Mouse (Mus musculus) erythroblast, embryonic 14.5 days (primary cell): ENCODE results near the gene Flt3. TPM values are rescaled to one million over a fixed set of nuclear protein-coding genes. Genes with fewer than 3 reads are reported as not detected.

Experiments
- H3K27me3 ChIP-seq: 2 replicates; pipeline ENCODE4 v1.6.1; 2012; ENCODE audit warnings: inconsistent platforms; ENCODE audit not compliant: control insufficient read depth
- H3K36me3 ChIP-seq: 2 replicates; pipeline ENCODE4 v1.6.1; 2012; ENCODE audit warnings: mild to moderate bottlenecking, inconsistent platforms; ENCODE audit not compliant: control insufficient read depth
- H3K4me1 ChIP-seq: 2 replicates; pipeline ENCODE4 v1.6.1; 2012; ENCODE audit warnings: inconsistent platforms; ENCODE audit not compliant: control insufficient read depth
- H3K4me3 ChIP-seq: replicated peaks from 2 replicates; pipeline ENCODE3; 2012; ENCODE audit warnings: moderate library complexity, mild to moderate bottlenecking, inconsistent platforms
- H3K9me3 ChIP-seq: 2 replicates; pipeline ENCODE4 v1.6.1; 2012; ENCODE audit warnings: low read length, inconsistent platforms, mixed read lengths; ENCODE audit not compliant: control insufficient read depth
- GATA1 ChIP-seq: IDR thresholded peaks from 2 replicates; pipeline ENCODE4 v1.6.1; 2012; ENCODE audit warnings: low read length, inconsistent platforms, mixed read lengths
- TAL1 ChIP-seq: IDR thresholded peaks from 3 replicates; pipeline ENCODE4 v1.6.1; 2012; ENCODE audit warnings: low read length, inconsistent platforms, mixed read lengths
- polyA plus RNA-seq: library from polyadenylated mRNA; stranded (reverse); fragments of >175 nt; gene quantifications from 2 replicates; pipeline ENCODE4 v1.2.3, GENCODE M21; 2012

Flt3 gene
- polyA plus RNA-seq, 1 experiment: 0.01 TPM

DNA sequence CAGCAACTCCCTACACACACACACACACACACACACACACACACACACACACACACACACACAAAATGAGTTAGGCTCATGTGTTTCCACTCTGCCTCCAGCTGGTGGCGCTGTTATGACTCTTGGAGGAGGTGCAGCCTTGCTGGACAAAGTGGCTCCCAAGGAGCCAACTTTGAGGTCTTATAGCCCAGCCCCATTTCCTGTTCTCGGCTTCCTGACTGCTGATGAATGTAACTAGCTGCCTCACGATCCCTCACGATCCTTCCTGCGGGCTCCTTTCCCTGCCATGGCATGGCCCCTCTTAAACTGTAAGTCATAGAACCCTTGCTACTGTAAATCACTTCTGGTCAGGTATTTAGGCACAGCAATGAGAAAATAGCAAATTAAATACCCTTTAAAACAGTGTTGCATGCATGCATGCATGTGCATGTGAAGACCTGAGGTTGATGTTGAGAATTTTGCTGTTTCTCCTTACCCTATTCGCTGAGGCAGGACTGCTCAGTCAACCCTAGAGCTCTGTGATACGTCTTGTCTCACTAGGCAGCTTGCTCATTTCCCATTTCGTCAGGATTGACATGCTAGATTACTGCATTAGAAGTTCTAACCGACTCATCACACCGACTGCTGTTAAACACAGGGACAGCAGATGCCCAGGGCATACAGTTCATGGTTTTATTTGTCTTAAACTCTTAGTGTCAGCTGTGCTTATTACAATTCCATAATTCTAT lies 18.3 kb upstream of the Flt3 start:
- TF ChIP-seq GATA1: no peak
- TF ChIP-seq TAL1: no peak
- Histone ChIP-seq H3K9me3 (no peaks in the 10 kb centered on the region), H3K4me3 (peak overlapping the region; percentile 31)

GRCm38 (mm10) chr5:147417986-147418385 lies 17.7 kb upstream of the Flt3 start:
- H3K36me3 ChIP-seq: no peaks in the 10 kb centered on the region
- no peak overlapping the region for H3K4me3 ChIP-seq
- no peaks in the 10 kb centered on the region for H3K27me3 ChIP-seq
- no peaks in the 10 kb centered on the region for H3K9me3 ChIP-seq
- peaks cover 6% of the 10 kb centered on the region for H3K4me1 ChIP-seq
- no peak for TF ChIP-seq GATA1
- TF ChIP-seq TAL1: no peak

More for the DNA sequence above, 18.3 kb upstream of the Flt3 start:
- Histone ChIP-seq H3K4me1 (peaks cover 8% of the 10 kb centered on the region), H3K27me3 (no peaks in the 10 kb centered on the region), H3K36me3 (no peaks in the 10 kb centered on the region)

- Histone ChIP-seq H3K4me1 (no peaks in the 10 kb centered on the region), H3K36me3 (no peaks in the 10 kb centered on the region), H3K9me3 (peaks cover 12% of the 10 kb centered on the region; the same call in 1 of the 2 replicates), H3K27me3 (no peaks in the 10 kb centered on the region), H3K4me3 (no peak overlapping the region)
- TF ChIP-seq TAL1: no peak
- TF ChIP-seq GATA1: no peak
Measured at GRCm38 (mm10) chr5:147410585-147410984, 10.3 kb upstream of the Flt3 start.

- H3K9me3 ChIP-seq: peaks cover 12% of the 10 kb centered on the region; the same call in 1 of the 2 replicates
- H3K4me1 ChIP-seq: no peaks in the 10 kb centered on the region
- no peaks in the 10 kb centered on the region for H3K36me3 ChIP-seq
- no peaks in the 10 kb centered on the region for H3K27me3 ChIP-seq
- TF ChIP-seq GATA1: no peak
- TF ChIP-seq TAL1: no peak
- H3K4me3 ChIP-seq: no peak overlapping the region
Measured at GRCm38 (mm10) chr5:147408731-147409130, 8.4 kb upstream of the Flt3 start.

DNA sequence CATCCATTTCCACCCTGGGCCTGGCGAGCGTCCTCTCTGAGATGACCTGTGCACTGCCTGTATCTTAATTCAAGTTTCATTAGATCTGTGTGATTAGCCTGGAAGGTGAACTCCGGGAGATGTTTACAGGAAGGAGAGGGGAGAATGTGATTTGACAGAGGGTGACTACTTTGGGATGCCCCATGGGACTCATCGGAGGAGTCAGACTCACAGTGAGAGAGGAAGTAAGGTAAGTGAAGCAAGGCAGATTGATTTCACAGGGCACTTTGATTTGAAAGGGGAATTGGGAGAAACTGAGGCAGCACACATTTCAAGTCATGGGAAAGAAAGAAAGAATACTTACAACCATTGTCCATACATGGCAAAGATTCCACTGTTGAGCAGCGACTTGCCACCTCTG lies 5.8 kb upstream of the Flt3 start:
- Histone ChIP-seq H3K9me3 (peaks cover 10% of the 10 kb centered on the region; the same call in 1 of the 2 replicates), H3K27me3 (peaks cover 12% of the 10 kb centered on the region), H3K4me3 (no peak overlapping the region), H3K4me1 (no peaks in the 10 kb centered on the region), H3K36me3 (no peaks in the 10 kb centered on the region)
- TF ChIP-seq TAL1 (no peak), GATA1 (no peak)

DNA sequence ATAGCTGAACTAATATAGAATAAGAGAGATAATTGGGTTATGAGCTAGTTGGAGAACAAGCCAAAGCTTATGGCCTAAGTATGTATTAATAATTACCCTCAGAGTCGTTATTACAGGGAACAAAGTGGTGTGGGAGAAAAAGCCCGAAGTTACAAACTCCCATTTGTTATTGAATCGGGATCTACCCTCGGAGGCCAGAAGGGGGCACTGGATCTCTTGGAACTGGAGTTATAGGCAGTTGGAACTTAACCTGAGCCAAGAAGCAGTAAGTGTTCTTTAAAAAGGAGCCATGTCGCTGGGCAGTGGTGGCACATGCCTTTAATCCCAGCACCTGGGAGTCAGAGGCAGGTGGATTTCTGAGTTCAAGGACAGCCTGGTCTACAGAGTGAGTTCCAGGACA lies 2.2 kb upstream of the Flt3 start:
- Histone ChIP-seq H3K4me1 (no peaks in the 10 kb centered on the region; the same call in 1 of the 2 replicates), H3K27me3 (peaks cover 46% of the 10 kb centered on the region), H3K4me3 (no peak overlapping the region), H3K9me3 (peaks cover 2% of the 10 kb centered on the region; the same call in 1 of the 2 replicates), H3K36me3 (no peaks in the 10 kb centered on the region)
- no peak for TF ChIP-seq GATA1
- TF ChIP-seq TAL1: no peak

DNA sequence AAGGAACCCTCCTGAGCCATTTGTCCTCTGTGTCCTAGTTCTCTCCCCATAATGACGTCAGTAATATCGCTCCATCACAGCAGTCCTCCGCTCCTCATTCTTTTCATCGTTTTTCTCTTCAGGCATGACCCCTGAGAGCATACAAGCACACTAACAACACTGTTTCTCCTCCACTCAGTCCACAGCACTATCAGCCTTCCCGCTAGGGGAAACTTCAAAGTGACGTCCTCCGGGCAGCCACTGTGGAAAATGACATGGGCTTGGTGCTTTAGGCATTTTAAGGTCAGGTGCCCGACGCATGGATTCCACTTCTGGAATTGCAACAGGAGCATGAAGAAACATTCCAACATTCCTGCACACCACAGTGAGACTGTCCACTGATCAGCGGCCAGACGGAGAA lies 735 bp upstream of the Flt3 start:
- Histone ChIP-seq H3K4me3 (no peak overlapping the region), H3K27me3 (peaks cover 47% of the 10 kb centered on the region), H3K36me3 (no peaks in the 10 kb centered on the region), H3K4me1 (no peaks in the 10 kb centered on the region; the same call in 1 of the 2 replicates), H3K9me3 (no peaks in the 10 kb centered on the region; the same call in 1 of the 2 replicates)
- no peak for TF ChIP-seq GATA1
- no peak for TF ChIP-seq TAL1

GRCm38 (mm10) chr5:147400505-147400979 lies 253 bp upstream of the Flt3 start:
- Histone ChIP-seq H3K4me3 (no peak overlapping the region), H3K9me3 (peaks cover 2% of the 10 kb centered on the region; the same call in 1 of the 2 replicates), H3K36me3 (no peaks in the 10 kb centered on the region), H3K27me3 (peaks cover 47% of the 10 kb centered on the region), H3K4me1 (no peaks in the 10 kb centered on the region; the same call in 1 of the 2 replicates)
- TF ChIP-seq TAL1 (no peak), GATA1 (no peak)

GRCm38 (mm10) chr5:147395050-147395449 lies 5.2 kb downstream of the Flt3 start:
- Histone ChIP-seq H3K4me1 (peaks cover 6% of the 10 kb centered on the region), H3K27me3 (peaks cover 28% of the 10 kb centered on the region), H3K36me3 (no peaks in the 10 kb centered on the region), H3K4me3 (no peak overlapping the region), H3K9me3 (peaks cover 10% of the 10 kb centered on the region)
- TF ChIP-seq GATA1 (no peak), TAL1 (no peak)
